Mouse (Mus musculus): ENCODE measurements around the gene Tshz2. TPM values are rescaled to one million over a fixed set of nuclear protein-coding genes. Genes with fewer than 3 reads are reported as not detected.

Gene Tshz2
- total and polyA plus RNA-seq, 3 experiments: 16.3 to 50.9 (median 50.7) TPM

DNA sequence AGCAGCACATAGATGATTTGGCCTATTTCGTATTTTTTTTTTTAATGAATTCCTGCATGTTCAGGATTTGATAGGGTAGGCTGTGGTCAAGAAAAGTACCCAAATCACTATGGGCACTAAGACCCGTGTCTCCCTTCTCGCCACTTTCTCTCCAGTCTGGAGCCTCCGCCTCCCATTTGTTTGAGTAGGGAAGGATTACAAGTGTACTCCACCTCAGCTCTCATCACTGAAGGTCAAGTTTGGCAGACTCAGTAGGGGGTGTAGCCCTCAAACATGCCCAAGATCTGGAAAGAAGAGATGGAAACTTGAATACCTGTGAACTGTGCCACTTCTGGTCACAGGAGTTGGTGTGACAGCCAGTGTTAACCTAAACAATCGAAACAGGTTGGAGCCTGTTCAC lies 66.3 kb downstream of the Tshz2 start:
- DNase-seq: no peak

DNA sequence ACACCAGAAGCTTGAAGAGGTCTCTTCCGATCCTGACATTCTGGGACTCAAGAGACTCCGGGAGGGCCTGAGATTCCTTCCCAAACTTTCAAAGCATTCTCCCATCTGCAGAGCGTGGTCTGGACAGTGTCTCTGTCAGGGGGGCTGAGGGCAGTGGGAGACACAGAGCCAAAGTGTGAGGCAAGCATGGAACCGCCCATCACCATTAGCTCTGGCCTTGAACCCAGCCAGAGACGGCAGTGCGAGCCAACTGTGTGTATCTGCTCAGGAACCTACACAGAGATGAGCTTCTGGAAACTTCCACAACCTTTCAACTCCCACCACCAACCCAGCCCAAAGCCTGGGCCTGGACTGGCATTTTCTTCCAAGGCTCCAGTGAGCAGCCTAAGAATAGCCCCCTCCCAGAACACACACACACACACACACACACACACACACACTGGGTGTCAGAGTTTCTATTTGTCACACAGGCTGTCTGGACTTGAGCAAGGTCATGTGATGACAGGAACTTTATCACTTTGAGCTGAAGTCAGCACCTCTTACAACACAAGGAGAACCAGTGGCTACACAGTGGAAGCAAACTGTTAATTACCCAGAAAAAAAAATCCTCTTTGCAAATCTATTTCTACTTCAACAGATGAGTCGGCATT lies 67.2 kb downstream of the Tshz2 start:
- peak; percentile 77 for DNase-seq

DNA sequence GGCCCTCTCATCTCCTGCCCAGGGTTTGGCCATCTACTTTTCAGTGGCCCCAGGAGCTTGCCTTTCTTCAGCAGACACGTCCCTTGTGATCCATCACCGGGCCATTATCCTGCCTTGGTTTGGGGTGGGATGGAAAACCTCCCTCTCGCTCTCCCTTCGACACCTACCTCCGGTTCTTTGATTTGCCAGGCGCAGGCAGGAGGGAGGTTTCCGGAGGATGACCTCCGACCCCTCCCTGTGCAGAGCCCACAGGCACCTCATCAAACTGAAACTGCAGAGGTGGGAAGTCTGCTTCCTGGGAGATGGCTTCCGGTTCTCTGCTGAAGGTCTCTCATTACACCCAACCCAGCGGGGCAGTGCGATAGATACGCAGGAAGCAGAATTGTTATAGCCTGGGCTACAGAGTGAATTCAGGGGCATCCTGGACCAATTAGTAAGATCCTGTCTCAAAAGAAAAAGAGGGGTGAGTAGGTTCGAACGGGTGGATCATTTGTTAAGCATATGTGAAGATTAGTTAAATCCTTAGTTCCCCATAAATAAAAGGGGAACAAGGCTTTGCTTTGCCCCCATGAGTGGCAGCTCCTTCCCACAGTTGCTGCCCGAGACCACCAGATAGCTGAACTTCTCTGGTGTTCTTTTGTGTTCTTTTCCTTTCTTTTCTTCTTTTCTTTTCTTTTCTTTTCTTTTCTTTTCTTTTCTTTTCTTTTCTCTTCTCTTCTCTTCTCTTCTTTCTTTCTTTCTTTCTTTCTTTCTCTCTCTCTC lies 70.1 kb downstream of the Tshz2 start:
- no peak for DNase-seq

DNA sequence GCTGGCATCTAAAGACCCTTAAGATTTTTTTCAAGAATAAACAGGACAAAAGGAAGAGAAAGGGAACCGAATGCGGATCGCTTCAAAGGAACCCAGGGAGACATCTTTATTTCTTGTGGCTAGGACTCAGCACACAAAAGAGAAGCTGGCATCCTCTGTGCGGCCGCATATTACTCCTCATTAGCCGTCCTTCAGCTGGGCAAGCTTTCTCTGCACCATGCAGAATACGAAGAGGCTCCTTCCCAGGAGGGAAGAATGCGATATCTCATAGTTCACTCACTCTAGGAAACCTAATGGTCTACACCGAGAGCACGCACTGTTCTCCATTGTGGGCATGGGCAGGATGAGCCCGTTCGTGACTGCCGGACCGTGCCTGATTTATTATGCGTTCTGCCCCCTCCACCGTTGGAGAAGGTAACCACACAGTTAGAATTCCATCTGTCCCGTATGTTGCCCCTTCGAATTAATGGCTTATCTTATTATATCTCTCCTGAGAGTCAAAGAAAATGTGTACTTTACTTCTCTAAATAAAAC lies 89.0 kb downstream of the Tshz2 start:
- DNase-seq: no peak

DNA sequence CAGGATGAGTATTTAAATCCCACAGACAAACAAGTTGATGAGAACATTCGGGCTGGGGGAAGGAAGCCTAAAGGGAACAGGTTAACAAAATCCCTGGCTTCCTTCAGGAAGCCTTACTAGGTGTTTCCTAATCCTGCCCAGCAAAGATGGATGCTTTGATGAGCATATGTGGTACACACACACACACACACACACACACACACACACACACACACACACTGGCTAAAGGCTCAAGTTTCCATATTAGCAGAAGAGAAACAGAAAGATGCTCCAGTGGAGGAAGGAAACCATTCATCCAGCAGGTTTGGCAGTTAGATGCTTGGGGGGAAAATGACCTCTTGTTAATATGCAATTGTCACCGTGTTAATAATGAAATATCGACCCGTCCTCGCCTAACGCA lies 89.5 kb downstream of the Tshz2 start:
- DNase-seq: no peak

DNA sequence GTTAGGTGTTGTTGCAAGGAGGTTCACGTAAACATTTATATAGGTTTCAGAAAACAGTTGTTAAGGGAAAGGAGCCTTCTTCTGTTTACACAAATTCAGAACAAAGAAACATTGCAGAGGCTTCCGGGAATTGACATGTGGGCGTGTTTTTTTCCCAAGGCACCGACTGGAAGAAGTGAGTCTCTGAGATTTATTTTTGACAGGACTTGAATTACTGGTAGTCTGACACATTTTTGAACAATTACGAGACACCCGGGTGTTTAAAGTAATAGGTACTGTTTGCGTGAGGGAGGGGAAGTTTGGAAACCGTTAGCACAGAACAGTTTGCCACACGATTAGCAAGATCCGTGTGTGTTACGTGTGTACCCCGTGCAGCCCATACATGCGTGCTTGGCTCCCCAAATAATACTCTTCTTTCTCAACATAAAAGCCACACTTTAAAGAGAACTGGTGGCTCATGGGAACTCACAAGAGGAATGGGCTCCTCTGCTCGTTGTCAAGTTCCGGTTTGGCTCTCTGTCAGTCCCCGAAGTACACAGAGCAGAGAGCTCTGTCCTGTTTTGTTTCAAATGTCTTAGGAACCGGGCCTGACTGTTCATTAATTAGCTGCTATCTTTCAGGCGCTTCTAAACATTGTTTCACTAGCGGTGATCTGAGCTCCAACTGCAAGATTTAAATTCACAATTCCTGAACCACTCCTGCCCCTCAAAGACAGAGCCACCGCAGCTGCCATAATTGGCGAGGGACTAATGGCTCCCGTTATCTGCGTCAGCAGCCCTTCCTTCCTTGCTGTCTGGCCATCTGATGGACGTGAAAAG lies 91.0 kb downstream of the Tshz2 start:
- peak; percentile 26 for DNase-seq

DNA sequence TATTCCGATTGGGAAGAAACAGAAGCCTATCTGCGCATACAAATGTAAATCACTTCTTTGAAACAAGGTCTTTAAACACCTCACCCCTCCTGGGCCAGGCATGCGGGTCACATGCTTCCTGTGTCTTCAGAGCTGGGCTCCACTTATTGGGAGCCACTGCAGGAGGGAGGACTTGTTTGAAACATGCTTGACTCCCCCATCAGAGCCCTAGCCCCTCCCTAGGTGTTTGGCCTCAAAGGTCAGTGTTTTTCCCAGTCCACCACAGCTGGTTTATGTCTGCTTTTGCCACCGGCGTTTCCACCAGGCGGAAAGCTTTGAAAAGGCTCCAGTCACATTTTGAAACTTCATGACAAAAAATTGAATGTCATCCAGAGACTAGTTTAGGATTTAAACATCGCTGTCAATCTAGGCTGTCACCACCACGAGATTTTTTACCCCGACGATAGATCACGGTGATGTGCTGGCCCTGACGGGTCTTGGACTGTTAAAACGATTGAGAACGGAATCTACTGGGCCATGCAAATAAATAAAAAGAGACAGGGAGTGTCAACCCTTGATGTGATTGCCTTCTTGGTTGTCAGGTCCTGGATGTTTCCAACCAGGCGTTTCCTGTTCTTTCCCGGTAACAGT lies 96.0 kb downstream of the Tshz2 start:
- DNase-seq: no peak

DNA sequence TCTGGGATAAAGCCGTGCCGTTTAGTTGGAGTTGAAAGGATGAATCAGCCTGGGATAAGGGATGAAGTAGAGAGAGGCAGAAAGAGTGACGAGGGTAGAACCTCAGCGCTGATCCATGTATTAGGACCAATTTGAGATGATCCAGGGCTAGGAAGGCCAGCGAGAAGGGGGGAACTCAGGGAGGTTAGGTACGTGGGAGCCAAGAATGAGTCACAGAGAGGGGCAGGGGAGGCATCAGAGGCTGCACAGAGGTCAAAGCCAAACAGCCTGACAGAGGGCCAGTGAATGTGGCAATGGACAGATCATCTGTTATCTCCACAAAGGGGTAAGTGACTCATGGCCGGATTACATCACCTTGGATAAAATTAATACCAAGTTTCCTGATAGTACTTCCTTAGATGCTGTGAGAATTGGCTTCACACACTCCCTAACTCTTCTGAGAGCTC lies 97.8 kb downstream of the Tshz2 start:
- peak; percentile 89 for DNase-seq

DNA sequence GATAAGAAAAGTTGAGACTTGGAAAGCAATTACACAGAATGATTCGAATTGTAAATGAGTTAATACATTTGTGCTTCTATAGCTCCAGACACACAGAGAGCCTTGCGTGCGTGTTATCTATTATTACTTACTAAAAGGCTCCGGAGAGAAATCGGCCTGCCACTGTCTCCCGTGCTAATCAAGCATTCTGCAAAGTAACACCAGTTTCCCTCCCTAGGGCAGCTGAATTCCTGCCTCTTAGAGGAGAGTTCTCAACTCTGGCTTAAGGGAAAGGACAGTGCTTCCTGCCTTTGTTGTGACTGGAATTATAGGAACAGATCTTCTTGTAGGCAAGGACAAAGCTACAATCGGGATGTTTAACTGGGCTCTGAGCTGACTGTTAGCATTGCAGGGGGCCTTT lies 101.2 kb downstream of the Tshz2 start:
- DNase-seq: no peak

DNA sequence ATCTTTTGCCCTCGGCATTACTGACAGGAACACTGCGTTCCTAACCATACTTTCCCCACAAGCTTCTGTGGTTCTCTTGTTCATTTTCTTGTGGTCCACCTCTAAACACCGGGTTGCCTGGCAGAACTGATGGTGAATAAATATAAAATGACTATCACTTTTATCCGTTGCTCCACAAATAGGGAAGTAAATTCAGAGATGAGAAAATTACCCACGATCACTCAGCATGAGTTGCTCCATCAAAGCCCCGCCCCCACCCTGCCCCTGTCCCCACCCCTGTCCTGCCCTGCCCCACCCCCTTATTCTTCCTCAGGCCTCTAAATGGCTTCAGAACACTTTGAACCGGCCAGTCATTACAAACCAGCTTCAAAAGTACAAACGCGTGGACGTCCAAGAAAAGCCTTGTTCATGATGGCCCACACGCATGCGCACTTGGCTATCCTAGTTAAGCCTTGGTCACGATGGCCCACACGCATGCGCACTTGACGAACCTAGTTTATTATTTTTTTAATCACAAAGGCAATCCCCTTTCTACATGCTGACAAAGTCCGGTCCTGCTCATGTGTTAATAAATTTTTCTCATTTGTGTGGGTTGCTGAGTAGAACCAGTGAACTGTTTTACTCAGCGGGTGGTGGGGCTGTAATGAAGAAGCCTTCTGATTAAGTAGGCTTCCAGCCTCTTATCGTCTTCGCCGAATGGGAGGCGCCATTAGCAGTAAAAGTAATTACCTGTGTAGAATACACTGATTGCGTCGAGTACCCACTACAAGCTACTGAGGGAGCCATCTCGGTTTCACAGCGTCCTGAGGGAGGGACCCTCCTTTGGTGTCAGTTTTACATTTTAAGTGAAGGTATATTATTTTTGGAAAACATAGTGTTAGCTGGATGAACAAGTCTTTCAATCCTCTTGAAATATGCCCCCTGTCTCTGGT lies 102.9 kb downstream of the Tshz2 start:
- DNase-seq: no peak

DNA sequence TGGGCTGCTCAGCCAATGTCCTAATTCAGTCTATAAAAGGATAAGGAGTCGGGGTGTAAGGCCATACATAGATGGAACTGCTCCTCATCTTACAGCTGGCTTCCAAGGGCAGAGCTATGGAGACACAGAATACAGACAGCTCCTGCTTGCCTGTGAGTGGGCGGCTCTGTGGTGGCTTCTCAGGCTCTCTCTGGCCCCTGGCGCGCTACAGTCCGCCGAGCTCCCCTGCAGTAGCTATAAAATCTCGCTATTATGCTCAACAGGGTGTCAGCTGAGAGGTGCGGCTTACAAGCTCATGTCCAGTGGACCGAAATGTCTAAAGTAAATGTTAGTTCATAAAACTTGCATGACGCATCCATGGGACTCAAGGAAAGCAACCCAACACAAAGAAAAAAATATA lies 108.2 kb downstream of the Tshz2 start:
- no peak for DNase-seq

DNA sequence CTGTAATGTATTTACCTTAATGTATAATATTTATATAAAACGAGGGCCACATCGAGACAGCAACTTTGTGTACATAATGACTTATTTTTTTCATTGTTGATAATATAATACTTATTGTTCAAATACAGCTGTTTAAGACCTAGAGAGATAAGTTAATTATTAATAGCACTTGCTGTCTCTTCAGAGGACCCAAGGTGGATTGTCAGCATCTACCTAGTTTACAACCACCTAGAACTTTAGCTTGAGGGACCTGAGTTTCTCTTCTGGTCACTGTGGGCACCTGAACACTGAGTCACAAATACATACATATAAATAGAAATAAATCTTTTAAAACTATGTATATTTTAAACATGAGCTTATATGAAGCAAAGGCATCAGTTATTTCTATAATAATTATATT lies 110.0 kb downstream of the Tshz2 start:
- DNase-seq: no peak

DNA sequence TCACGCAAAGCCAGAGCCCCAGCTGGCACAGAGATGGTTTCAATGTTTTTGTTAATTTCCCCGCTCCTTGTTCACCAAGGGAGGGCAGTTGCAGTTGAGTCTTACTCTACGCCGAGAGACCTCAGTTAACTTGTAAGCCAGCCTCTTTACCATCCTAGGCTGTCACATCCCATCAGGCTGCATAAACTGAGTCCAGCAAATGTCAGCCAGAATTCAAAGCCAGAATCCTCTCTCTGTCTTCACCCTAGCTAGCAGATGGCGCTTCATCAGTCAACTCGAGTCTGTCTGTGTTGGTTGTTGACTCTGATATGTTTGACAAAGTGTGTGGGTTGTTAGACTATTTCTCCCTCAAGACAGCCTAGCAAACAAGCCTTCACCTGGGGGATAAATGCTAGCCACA lies 110.5 kb downstream of the Tshz2 start:
- no peak for DNase-seq

DNA sequence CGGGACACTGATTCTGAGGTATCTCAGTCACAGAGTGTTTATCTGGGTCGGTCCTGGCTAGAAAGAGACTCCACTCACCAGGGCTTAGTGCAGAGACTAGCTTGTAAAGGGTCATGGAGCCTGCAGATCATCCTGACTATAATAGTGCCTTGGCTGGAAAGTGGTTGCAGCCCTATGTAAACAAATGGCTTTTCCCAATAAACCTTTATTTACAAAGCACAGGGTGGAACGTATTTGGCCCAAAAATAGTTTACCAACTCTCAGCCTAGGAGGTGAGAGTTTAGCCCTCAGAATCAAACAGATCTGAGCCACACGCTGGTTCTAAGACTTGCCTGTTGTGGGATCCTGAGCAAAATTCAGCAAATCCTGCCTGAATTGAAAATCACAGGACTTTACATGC lies 111.1 kb downstream of the Tshz2 start:
- DNase-seq: no peak

DNA sequence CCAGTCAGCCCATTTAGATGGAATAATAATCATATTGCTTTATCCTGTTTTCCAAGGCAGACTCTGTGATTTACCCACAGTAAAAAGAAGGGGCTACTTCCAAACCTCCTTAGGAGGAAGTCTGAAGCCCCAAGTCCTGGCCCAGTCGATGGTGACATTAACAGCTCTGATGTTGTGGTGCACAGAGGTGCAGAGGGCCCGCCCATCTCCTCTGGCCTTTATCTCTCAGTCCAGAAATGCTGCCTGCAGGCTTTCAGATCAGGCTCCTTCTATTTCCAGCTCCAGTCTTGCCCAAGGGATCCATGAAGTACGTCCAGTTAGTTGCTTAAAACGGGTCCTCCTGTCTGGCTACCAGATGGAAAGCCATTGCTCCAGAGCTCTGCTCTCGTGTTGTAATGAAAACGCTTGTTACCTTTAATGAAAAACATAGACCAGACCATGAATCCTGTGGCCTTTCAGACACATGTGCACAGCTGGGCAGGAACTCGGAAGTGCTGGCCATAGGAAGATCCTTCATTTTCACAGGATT lies 114.4 kb downstream of the Tshz2 start:
- DNase-seq: no peak

DNA sequence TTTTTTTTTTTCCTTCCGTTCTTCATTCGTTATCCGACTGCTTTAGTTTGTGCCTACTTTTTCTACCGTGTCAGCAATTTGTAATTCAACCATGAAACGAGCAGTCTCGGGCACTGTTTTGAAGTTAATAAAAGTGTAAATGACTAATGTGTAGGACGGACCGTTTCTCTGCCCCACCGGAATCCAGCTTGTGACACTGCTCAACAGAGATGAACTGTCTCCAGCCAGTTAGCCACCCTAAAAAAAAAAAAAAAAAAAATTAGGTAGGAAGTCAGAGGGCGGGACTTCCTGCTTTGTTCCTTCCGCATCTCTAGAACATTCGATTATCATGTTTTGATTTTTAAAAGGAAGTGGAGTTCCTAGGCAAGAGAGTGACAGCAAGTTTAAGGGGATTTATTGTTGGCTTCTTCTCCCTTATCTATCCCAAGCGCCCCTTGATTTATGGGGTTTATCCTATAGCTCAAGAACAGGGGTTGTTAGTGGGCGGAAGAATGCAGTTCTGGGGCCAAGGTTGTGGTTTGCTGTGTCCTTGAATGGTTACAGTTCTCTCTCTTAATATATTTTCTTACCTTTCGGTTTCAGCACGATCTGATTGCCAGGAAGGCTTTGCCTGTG lies 116.6 kb downstream of the Tshz2 start:
- DNase-seq: peak; percentile 6

DNA sequence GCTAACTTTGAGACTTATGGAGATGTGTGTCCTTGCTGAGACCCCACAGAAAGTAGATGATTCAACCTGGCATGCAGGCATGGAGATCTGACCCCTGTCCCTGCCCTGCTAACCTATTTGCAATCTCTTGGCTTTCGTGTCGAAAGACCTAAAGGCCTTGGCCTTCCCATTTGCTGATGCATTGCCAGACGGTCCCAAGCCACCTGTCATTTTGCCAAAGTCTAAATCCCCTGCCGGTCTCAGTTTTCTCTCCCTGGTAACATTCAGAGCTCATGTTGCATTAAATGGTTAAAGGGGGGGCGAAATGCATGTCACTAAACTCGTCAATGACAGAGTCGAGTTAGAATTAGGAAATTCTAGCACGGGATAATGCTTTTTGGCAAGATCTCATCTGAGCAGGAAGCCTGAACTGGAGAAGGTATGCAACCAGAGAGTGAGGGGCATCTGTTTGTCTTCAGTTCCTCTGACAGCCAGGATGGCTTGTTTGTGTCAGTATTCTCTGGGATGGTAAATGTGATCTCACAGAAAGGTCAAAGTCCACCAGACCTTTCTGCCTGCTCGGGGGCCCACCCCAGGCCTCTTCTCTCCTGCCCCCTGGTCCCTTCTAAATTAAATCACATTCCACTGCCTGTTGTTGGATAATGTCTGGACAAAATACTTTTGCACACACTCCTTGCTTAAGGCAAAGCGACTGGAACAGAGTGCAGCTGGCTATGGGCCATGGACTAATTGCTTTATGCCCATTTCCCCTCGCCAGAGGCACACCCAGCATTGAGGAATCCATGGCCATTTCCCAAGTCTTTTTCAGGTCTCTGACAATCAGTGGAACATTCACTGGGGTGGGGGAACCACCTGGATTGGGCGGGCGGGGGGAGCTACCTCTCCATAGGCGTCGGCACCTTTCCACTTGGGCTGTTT lies 118.0 kb downstream of the Tshz2 start:
- peak; percentile 76 for DNase-seq

DNA sequence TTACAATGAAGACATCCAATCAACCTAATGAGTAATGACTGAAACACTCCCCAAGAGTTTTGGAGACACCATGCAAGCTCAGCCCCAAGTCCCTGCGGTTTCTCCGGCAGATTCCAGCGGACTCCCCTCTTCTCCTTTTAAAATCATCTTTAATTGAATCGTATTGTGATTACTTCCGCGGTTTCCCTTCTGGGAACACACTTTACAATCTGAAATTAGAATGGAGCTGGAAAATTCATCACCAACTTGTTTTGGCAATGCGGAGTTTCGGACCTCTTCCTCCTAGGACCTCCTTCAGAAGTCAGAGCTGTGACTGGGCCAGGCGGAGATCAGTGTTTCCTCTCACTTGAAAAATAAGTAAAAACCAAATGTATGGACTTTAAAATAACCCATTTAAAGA lies 119.3 kb downstream of the Tshz2 start:
- DNase-seq: no peak

DNA sequence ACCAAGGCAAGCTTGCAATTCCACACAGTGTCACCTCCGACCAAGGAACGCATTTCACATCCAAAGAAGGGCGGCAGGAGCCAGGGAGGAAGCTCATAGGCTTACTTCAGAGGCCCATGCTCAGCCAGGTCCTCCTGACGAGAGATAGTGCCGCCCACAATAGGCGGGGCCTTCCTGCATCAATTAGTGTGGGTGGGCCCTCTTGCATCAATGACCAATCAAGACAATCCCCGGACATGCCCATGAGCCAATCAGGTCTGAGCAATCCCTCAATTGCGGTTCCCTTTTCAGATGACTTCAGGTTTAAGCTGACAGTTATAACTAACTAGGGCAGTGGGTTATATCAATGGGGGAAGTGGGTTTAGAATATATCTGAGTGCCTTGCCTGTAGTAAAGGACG lies 120.6 kb downstream of the Tshz2 start:
- no peak for DNase-seq

Data from adrenal gland, adult 2 months (tissue).